Mouse (Mus musculus) kidney, adult 2 months (tissue): ENCODE measurements at regions not wholly inside any gene's neighbourhood (a gene's known extent, or its start where the extent isn't known, plus 50 kb on each side); places are given as distances from the start of the nearest gene placed in this dataset.

ENCODE experiments used
- DNase-seq: peaks from one replicate; pipeline ENCODE4 v3.0.0; 2021
- H3K27ac ChIP-seq: fragments of 200-500 bp; 2 replicates; pipeline ENCODE4 v1.5.1; 2012; ENCODE audit warnings: low read depth, low read length, control low read depth, inconsistent platforms; ENCODE audit not compliant: insufficient read depth
- H3K27me3 ChIP-seq: fragments of 200-500 bp; replicated peaks from 2 replicates; pipeline ENCODE4 v1.6.1; 2012; ENCODE audit warnings: mild to moderate bottlenecking, moderate library complexity, low read length, inconsistent platforms; ENCODE audit not compliant: control insufficient read depth, insufficient read depth
- H3K36me3 ChIP-seq: fragments of 200-500 bp; 2 replicates; pipeline ENCODE4 v1.6.1; 2012; ENCODE audit warnings: mild to moderate bottlenecking, moderate library complexity, low read length, inconsistent platforms; ENCODE audit not compliant: control insufficient read depth, insufficient read depth
- H3K4me1 ChIP-seq: fragments of 200-500 bp; 2 replicates; pipeline ENCODE4 v1.6.1; 2011; ENCODE audit warnings: low read length; ENCODE audit not compliant: control insufficient read depth, insufficient read depth
- H3K4me3 ChIP-seq: fragments of 200-500 bp; 2 replicates; pipeline ENCODE4 v1.5.1; 2011; ENCODE audit warnings: mild to moderate bottlenecking, low read depth, low read length, control low read depth; ENCODE audit not compliant: insufficient read depth
- CTCF ChIP-seq: fragments of 200-500 bp; conservative IDR thresholded peaks from 2 replicates; pipeline ENCODE4 v1.5.1; 2011; ENCODE audit warnings: low read depth, mild to moderate bottlenecking, control low read depth, low read length, moderate library complexity, mixed read lengths; ENCODE audit not compliant: insufficient read depth, insufficient read length
- POLR2A ChIP-seq: fragments of 200-500 bp; IDR thresholded peaks from one replicate; pipeline ENCODE4 v1.6.1; 2011; ENCODE audit warnings: low read depth, low read length, control low read depth
- WGBS: fragments of 180-500 bp; shearing (Covaris S2); methylation state at CpG from one replicate; pipeline ENCODE4 v1.1.7; 2018; 5-methylcytosine and 5-hydroxymethylcytosine counted together

- no peak overlapping the region for H3K4me3 ChIP-seq
- no peaks in the 10 kb centered on the region for H3K4me1 ChIP-seq
- H3K27ac ChIP-seq = no peak overlapping the region
- TF ChIP-seq POLR2A (no peak), CTCF (no peak)
- DNase-seq = no peak
- WGBS = 92% methylated on average over 3 of the region's 3 CpGs
- no peaks in the 10 kb centered on the region for H3K27me3 ChIP-seq
- no peaks in the 10 kb centered on the region for H3K36me3 ChIP-seq
Measured at GRCm38 (mm10) chr14:61783206-61783605, 175.9 kb downstream of the Kcnrg start.

GRCm38 (mm10) chr14:61784609-61785008 is 177.4 kb downstream of the Kcnrg start:
- H3K27me3 ChIP-seq = no peaks in the 10 kb centered on the region
- H3K4me1 ChIP-seq = no peaks in the 10 kb centered on the region
- H3K27ac ChIP-seq = no peak overlapping the region
- H3K4me3 ChIP-seq = no peak overlapping the region
- DNase-seq = no peak
- TF ChIP-seq CTCF (0 out of 2 replicates have a peak, but pooled peaks have one; percentile 3), POLR2A (no peak)
- no peaks in the 10 kb centered on the region for H3K36me3 ChIP-seq
- 95% methylated on average over 4 of the region's 4 CpGs for WGBS

- TF ChIP-seq CTCF = no peak
- no peak for TF ChIP-seq POLR2A
- no peaks in the 10 kb centered on the region for H3K27me3 ChIP-seq
- no peaks in the 10 kb centered on the region for H3K36me3 ChIP-seq
- H3K4me3 ChIP-seq = no peak overlapping the region
- H3K27ac ChIP-seq = no peak overlapping the region
- DNase-seq = no peak
- H3K4me1 ChIP-seq = no peaks in the 10 kb centered on the region
Measured at GRCm38 (mm10) chr14:61786031-61786430, 178.8 kb downstream of the Kcnrg start.

GRCm38 (mm10) chr14:61787746-61788145 is 180.5 kb downstream of the Kcnrg start:
- H3K36me3 ChIP-seq = no peaks in the 10 kb centered on the region
- no peak for DNase-seq
- TF ChIP-seq POLR2A (no peak), CTCF (no peak)
- no peak overlapping the region for H3K27ac ChIP-seq
- whole genome bisulfite sequencing = 74% methylated on average over 4 of the region's 4 CpGs
- no peaks in the 10 kb centered on the region for H3K27me3 ChIP-seq
- no peaks in the 10 kb centered on the region for H3K4me1 ChIP-seq
- no peak overlapping the region for H3K4me3 ChIP-seq

GRCm38 (mm10) chr14:61788998-61789790 is 181.9 kb downstream of the Kcnrg start:
- 56% methylated on average over 20 of the region's 20 CpGs for WGBS
- Histone ChIP-seq H3K4me1 (no peaks in the 10 kb centered on the region), H3K4me3 (no peak overlapping the region), H3K27ac (no peak overlapping the region), H3K27me3 (no peaks in the 10 kb centered on the region), H3K36me3 (no peaks in the 10 kb centered on the region)
- DNase-seq = peak; percentile 64
- TF ChIP-seq POLR2A (no peak), CTCF (no peak)

GRCm38 (mm10) chr14:61795976-61796645 is 188.9 kb downstream of the Kcnrg start:
- Histone ChIP-seq H3K27ac (no peak overlapping the region), H3K27me3 (no peaks in the 10 kb centered on the region), H3K4me3 (no peak overlapping the region), H3K4me1 (no peaks in the 10 kb centered on the region), H3K36me3 (no peaks in the 10 kb centered on the region)
- TF ChIP-seq CTCF = no peak
- no peak for TF ChIP-seq POLR2A
- 90% methylated on average over 7 of the region's 7 CpGs for WGBS
- no peak for DNase-seq

GRCm38 (mm10) chr14:61796671-61797070 is 189.4 kb downstream of the Kcnrg start:
- TF ChIP-seq POLR2A (no peak), CTCF (no peak)
- Histone ChIP-seq H3K36me3 (no peaks in the 10 kb centered on the region), H3K4me1 (no peaks in the 10 kb centered on the region), H3K4me3 (no peak overlapping the region), H3K27me3 (no peaks in the 10 kb centered on the region), H3K27ac (no peak overlapping the region)
- DNase-seq = no peak
- 95% methylated on average over 7 of the region's 7 CpGs for WGBS
